Mouse (Mus musculus): ENCODE measurements around the gene Zfand4.
"Not testable (repeated sequence)": the region's sequence is repeated elsewhere in the genome, so short reads cannot be mapped to it uniquely, and the experiment has no call there.

The Zfand4 gene

DNA sequence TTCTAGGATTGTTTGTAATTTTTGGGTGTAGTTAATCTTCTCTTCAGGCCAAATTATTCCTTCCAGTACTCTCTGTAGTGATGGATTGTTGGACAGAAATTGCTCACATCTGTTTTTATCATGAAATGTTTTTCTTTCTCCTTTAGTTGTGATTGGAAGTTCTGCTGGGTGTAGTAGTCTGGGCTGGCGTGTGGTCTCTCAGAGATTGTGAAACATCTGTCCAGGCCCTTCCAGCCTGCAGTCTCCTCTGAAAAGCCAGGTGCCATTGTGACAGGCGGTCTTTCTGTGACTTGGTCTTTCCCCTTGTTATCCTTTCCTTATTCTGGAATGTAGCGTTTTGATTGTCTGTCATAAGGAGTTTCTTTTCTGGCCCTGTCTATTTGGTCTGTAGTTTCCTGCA, 55.2 kb downstream of the Zfand4 start:
- DNase-seq (ENCODE audit: low spot score), result no peak

DNA sequence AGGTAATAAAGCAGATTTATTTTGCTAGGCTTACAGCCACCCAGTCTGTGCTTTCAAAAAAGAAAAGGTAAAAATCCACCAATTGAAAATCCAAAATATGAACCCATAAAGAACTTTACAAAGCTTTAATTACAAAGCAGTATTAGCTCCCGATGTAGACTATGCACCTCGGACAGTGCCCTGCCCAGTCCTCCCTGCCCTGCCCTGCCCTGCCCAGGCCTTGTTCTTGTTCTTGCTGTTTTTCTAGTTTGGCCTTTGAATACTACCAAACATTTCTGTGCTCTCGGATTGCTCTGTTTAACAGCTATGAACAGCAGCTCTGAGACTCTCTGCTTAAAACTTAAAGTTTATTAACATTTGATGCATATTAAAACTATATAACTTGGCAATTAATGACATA, 62.6 kb downstream of the Zfand4 start:
- no peak for DNase-seq (ENCODE audit: low spot score)

DNA sequence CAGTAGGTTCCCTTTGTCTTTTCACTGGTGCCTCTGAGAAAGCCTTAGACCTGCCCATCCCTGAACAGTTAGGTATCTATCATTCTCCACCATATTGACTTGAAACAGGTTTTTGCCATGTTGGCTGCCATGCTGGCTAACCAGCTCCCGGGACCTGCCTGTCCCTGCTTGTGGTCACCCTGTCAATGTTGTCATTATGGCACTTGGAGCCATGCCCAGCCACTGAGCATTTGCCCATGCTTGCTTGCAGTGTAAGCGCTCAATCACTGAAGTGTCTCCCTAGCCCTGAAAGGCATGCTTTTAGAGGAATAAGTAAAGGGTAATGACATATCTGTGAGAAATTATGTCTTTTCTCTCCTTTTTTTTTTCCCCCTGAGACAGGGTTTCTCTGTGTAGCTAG, 67.4 kb downstream of the Zfand4 start:
- DNase-seq (ENCODE audit: low spot score), result peak; percentile 1

DNA sequence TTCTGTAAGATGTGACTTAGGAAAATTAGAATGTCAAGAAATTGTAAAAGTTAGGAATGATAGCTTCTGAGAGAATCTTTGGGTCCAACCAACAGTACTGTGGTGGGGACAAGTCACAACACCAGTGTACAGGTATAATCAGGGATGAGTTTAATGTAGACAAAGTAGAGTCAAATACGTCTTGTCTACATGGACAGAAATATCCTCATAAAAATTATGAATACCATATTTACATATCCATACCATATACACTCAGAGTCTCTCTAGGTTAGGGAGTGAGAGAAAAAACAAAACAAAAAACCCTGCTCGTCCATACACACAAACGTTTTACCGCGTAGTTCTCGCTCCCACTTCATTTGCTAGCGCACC, 73.4 kb downstream of the Zfand4 start:
- no peak for DNase-seq (ENCODE audit: low spot score)

DNA sequence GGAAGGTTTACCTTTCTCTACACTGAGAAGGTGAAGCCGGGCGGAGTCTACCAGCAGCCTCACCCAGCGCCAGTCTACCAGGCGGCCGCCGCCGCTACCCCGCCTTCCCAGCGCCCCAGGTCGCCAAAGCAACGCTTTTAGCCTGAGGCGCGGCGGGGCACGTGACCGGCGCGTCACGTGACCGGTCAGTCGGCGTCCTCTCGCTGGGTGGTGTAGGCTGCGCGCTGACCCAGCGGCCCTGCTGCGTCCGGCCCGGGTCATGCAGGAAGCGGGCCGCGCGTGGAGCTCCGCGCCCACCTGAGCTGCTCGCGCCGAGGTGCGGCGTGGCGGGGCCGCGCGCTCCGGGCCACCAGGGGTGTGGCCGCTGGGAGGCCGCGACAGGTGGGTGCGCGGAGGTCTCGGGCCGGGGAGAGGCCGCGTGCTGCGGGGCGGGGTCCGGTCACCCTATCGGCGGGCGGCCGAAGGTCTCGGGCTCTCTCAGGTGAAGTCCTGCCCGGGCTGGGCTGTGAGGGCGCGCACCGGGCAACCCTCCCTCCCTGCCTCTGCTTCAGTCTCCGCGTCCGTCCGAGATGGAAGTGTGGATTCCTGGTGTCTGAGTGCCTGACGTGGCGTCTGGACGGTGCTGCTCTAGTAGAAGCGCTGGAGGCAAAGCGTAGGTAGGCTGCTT, 73.9 kb downstream of the Zfand4 start, which contains the start of gene March8:
March8 (plus strand) TSS at position 190 of the 667 bp plus-strand sequence.
- DNase-seq (ENCODE audit: low spot score), result peak; percentile 93

DNA sequence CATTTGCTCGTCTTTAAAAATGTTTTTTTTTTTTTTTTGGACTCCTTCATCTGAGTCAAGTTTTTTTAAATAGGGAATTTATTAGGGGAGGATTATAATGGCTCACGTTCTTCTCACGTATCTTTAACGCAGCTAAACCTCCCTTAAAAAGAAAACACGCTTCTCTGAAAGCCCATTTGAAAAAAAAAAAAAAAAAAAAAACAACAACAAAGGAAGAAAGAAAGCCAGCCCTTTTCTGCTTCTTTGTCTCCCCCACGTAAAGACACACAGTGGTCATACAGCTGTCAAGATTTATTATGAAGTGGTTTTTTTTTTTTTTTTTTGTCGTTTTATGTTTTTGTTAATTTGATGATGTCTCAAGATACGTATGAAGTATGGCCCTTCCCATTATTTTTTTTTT, 74.5 kb downstream of the Zfand4 start:
- DNase-seq (ENCODE audit: low spot score), result no peak

DNA sequence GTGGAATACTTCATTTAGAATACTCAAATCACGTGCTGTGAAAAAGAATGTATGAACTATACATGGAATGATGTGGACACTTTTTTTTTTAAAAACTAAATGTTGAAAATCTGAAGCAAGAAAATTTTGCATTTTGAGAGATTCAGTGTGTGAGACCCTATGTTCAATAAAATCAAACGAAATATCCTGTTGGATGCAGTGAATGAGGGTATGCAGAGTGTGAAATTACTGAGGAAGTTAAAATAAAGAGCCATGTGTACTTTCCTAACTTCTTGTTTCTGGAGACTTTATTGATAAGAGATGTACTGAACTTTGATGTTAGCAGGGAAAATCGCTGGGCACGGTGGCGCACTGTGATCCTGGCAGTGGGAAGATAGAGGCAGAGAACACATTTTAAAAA, 75.1 kb downstream of the Zfand4 start:
- no peak for DNase-seq (ENCODE audit: low spot score)

DNA sequence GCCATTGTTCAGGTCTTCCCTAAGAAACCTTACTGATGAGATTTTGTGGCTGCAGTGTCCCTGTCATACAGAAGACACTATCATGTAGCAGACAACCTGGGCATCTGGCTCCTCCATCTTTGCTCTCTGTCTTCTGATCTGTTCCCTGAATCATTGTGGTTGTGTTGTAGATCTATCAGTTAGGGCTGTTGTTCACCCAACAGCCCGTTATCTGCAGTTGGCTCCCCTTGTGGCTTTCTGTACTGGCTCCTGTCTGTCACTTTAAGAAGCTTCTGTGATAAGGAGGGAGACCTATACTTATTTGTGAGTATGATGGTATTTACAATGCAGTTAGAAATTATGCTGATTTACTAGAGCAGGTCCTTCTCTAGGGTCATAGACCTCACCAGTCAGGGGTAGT, 76.5 kb downstream of the Zfand4 start:
- no peak for DNase-seq (ENCODE audit: low spot score)

DNA sequence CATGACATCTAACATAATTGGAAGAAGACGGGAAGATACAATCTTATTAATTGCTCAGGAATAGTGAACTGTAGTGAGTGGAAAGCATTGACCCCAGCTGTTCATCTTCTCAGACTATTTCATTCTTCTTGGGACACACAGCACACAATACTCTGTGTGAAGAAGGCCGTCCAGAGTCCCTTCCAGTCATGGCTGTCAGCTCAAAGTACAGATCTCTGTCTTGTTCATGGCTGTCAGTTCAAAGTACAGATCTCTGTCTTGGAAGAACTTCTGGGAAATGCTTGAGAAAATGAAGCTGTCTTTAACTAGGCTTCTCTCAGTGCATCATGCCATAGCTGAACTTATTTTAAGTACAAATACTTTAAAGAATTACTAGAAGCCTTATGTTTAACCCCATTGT, 83.9 kb downstream of the Zfand4 start:
- DNase-seq (ENCODE audit: low spot score), result no peak

DNA sequence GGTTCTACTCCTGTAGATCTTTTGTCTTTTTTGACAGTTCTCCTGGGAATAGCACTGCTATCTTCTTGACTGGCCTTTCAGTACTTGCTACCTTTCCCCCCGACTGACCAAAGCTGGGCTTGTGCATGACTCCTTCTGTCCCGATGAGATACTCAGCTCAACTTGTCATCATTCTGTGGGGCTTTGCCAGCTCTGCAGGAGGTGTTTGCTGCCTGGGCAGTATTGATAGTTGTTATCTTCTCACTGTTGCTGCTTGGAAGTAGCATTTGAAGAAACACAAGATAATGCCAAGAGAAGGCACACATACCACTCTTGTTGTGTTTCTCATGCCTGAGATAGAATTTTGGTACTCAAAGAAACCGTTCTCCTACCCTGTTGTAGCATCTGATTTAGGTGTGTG, 86.0 kb downstream of the Zfand4 start:
- no peak for DNase-seq (ENCODE audit: low spot score)

DNA sequence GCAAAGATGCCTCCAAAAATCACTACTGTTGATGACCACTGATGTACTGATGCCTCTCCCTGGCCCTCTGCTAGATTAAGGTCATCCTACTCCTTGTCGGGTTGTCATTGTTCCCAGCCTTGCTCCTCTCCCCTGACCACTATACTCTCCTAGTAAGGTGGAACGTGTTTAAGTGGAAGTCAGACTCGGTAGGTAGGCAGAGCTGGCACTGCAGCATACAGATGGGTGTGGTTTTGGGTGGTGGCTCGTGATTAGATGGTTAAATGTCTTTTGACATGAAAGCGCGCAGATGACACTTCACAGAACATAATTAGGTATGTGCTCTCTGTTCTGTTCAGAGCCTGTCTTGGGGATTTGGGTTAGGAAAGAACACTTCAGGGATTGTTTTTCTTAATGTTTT, 86.6 kb downstream of the Zfand4 start:
- DNase-seq (ENCODE audit: low spot score), result no peak

DNA sequence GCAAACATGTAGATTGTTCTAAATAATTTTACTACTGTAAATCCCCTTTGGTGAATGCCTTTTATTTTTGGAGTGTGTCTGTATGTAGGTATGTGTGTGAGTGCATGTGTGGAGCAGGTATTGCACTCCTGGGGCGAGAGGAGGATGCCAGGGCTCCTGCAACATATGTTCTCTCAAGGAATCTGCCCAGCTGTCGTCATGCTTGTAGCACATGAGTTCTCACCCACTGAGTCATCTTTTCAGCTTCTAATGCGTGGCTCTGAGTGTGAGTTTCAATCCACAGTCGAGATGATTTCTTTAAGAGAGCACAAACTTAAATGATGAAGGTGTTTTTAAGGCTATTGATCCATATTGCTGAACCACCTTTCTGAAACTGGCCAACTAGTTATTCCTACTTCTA, 87.5 kb downstream of the Zfand4 start:
- DNase-seq (ENCODE audit: low spot score), result no peak

DNA sequence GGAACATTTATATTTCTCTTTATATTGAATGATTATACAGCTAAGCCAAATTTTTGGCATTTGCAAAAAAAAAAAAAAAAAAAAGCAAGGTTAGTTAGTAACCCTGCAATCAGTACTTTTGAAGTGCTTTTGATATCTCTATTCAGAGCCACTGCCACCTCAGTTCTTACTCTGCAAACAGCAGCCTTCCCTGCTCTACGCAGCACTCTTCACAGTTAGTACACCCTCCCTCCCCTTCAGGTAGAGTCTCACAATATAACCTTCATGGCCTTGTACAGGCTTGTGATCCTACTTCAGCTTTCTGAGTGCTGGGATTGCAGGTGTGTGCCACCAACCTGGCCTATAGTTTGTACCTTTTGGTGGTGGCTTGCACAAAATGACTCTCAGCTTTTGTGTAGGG, 89.4 kb downstream of the Zfand4 start:
- DNase-seq (ENCODE audit: low spot score), result no peak

DNA sequence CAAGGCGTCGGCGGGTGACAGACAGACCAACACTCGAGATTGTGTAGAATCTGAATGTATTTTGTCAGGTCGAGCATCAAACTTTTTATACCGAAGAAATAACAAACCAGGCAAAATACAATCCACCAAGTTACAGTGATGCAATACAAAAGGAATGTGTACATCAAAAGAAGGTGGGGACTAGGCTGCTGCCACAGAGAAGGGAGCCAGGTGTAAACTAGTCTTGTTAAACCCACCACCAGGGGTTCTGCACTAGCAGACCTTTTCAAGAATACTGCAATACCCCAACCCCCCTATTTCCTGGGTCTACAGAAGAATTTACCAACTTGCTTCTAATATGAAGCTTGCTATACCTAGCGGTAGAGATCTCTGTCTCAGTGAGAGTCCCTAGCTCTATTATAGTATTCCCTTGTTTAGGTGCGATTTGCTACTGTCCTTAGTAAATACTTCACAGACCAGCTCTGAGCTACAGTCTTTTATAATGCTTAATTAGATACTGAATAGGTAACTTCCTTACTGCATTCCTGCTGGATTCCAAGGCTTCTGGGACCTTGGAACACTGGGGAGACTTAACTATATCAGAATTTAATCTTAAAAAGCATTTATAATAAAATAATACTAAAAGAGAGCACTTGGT, 92.4 kb downstream of the Zfand4 start:
- DNase-seq (ENCODE audit: low spot score), result not testable (repeated sequence)

DNA sequence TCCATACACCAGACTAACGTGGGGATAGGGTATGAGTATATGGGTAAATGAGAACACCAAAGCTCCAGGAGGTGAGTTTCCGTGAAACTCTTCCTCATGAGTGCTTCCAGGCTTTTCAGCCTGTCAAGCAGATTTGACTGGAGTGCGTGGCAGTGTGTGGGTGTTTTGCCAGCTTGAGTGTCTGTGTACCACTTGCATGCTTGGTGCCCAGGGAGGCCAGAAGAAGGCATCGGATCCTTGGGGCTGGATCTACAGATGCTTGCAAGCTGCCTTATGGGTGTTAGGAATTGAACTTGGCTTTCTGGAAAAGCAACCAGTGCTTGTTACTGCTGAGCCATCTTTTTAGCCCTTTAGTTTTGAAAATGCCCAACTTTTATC, 92.9 kb downstream of the Zfand4 start:
- DNase-seq (ENCODE audit: low spot score), result no peak

DNA sequence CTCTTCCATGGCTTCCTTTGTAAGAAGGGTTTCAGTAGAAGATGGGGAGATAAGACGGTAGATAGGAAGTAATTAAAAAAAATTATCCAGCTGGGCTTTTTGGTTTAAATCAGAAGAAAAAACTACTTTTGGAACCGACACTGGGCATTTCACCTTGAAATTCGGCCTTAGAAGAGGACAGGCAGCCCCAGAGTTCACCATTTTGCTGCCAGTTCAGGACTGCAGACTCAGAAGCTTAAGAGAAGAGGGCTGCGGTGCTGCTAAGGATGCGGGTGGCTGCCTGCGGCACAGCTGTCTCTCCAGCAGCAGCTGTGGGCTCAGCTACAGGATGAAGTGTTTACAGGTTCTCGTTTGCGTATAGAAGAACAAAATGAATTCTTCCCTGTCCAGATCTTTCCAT, 94.0 kb downstream of the Zfand4 start:
- no peak for DNase-seq (ENCODE audit: low spot score)

DNA sequence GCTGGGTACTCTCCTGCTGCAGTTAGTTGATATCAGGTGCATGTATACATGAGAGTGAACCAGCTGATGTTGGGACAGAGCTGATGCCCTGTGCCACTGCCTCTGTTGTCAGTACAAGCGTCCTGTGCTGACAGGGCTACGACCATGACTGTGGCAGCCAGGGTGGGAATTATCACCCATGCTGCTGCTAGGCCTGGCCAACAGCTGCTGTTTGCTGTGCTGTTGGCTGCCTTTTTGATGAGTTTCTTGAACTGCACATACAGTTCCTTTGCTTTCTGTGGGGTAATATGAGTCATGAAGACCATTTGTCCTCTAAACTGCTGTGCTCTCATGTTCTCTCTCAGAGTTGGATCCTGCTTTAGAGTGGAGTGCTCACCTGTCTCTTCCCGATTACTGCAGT, 95.2 kb downstream of the Zfand4 start:
- DNase-seq (ENCODE audit: low spot score), result no peak

DNA sequence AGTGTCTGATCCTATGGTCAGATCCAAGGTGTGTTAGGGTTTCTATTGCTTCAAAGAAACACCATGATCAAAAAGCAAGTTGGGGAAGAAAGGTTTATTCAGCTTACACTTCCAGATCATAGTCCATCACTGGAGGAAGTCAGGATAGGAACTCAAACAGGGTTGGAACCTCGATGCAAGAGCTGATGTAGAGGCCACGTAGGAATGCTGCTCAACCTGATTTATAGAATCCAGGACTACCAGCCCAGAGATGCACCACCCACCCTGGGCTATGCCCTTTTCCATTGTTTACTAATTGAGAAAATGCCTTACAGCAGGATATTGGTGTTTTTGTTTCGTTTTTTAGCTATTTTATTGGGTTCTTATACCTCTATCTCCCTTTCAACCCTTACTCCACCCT, 97.4 kb downstream of the Zfand4 start:
- no peak for DNase-seq (ENCODE audit: low spot score)

DNA sequence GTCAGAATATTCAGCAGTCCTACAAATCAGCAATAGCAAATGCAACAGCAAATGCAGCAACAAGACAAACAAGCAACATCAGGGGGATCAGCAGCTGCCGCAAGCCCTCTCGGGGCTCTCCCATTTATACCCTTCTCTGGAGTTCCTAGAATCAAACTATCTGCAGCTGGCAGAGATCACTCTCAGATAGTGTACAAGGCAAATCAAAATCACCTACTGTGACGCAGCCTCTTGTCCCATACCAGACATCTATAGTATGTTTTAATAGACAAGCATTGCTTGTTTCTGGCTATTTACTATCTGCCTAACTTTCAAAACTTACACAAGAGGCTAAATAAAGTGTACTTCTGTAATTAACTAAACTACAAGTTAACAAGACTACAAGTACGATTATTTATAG, 98.0 kb downstream of the Zfand4 start:
- DNase-seq (ENCODE audit: low spot score), result no peak

DNA sequence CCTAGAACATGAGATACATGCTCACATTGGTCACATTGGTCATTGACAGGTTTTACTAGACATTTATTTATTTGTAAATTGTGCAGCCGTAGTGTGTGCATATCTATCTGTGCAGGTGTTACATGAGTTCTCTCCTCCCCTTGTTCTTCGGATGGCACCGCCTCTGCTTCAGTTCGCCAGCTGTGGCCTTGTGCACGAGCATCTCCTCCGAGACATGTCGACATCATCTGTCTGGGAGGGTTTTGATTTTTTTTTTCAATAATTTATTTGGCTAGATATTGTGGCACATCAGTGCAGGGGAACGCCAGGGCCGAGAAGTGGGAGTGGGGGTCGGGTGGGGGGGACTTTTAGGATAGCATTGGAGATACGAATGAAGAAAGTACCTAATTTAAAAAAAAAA, 103.9 kb downstream of the Zfand4 start:
- no peak for DNase-seq (ENCODE audit: low spot score)

DNA sequence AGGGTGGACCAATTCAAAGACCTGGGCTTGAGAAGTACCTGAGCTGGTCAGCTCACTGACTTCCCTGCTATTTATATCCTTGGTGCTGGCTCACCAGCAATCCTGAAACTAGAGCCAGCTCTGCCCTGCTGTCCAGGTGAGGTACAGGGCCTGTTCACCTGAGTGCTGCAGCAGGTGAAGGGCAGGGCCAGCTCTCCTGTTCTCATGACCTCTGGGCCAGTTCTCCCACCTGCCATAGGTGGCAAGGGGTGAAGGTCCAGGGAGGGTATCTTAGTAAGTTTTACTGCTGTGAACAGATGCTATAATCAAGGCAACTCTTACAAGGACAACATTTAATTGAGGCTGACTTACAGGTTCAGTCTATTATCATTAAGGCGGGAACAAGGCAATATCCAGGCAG, 105.8 kb downstream of the Zfand4 start:
- no peak for DNase-seq (ENCODE audit: low spot score)

DNA sequence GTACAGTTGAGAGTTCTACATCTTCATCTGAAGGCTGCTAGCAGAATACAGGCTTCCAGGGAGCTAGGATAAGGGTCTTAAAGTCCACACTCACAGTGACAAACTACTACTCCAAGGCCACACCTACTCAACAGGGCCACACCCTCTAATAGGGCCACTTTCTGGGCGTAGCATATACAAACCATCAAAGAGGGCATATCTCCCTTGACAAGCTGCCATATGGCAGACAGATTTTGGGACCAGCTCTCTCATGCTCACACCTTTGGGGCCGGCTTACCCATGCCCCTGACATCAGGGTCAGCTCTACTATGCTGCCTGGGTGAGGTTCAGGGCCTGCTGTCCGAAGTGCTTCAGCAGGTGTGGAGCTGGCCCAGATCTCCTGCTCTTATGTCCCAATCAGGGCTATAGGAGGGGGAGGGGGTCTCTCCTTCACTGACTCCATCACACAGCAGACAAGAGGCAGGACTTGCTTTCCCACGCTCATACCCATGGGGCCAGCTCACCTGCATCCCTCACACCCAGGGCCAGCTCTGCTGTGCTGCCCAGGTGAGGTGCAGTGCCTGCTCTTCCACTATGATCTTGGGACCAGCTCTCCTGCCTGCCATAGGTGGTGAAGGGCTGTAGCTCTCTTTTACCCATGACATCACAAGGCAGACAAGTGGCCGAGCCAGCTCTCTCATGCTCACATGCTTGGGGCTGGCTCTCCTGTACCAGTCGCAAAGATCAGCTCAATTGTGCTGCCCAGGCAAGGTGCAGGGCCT, 106.4 kb downstream of the Zfand4 start:
- DNase-seq (ENCODE audit: low spot score), result no peak

DNA sequence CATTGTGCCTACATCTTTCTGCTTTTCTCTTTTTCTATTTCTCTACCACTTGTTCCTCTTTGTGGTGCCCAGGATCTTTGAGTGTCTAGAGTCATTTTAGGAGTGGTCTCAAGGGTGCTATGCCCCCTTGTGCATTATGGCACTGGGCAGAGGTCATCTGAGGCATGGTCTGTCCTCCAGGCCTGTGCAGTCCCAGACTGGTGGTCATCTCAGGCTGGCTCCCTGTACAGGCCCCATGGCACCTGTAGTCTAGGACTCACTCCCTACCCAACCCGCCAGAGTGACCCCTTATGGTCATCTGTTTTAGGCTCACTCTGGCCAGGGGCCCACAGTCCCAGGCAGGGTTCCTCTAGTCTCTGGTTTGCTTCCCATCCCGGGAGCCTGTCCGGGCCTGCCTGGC, 107.5 kb downstream of the Zfand4 start:
- DNase-seq (ENCODE audit: low spot score), result no peak

DNA sequence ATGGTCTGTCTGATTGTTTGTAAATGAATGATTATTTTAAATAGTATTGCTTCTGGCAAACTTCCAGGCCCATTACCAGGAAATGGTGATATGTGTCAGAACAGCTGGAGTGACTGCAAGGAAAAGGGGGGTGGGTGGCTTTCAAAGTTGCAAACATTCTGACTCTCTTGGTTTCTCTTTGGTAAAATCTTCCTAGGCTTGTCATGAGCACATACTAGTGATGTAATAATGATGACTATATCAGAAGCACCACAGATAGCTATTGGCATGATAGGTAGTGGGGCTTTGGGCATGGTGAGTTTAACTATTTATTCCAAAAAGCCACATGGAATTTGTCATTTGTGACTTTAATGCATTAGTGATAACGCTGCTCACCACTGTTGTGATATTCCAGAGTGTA, 110.1 kb downstream of the Zfand4 start:
- no peak for DNase-seq (ENCODE audit: low spot score)

Measured in lung, postnatal 25 days (tissue).